Mouse (Mus musculus): ENCODE data around the gene Tcn2.
"Not testable (repeated sequence)": the region's sequence is repeated elsewhere in the genome, so short reads cannot be mapped to it uniquely, and the experiment has no call there.

Tcn2 gene

DNA sequence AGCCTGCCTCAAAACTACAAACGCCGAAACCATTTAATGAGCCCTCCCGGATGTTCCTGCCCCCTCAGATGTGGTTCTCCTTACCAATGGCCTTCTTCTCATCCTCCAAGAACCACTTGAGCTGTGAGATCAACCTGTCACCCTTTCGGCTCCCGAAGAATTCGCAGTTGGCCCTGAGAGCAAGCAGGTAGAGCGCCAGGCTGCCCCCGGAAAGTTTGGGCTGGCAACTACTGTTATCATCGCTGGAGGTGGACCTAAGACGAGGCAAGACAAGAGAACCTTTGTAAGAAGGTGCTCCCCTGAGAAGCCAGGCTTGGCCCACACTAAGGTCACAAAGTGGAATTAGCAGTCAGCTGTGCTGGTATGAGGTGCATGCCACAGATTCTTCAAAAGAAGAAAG lies 6.0 kb downstream of the Tcn2 start:
- DNase-seq: no peak

DNA sequence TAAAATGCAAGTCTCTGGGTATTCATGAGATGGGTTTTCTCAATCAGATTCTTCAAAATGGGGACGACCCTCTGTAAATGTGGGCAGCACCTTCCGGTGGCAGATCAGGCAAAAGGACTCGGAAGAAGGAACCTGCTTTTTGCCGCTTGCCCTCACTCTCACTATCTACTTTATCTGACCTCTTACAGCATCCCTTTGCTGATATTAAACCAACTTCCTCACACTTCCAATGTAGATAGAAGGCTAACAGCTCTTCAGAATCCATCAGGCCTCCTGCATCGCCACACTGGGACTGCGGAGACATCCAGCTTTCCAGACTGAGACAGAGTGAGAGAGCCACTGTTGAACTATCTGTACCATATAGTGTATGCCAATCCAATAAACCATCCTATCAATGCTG lies 9.2 kb downstream of the Tcn2 start:
- no peak for DNase-seq

DNA sequence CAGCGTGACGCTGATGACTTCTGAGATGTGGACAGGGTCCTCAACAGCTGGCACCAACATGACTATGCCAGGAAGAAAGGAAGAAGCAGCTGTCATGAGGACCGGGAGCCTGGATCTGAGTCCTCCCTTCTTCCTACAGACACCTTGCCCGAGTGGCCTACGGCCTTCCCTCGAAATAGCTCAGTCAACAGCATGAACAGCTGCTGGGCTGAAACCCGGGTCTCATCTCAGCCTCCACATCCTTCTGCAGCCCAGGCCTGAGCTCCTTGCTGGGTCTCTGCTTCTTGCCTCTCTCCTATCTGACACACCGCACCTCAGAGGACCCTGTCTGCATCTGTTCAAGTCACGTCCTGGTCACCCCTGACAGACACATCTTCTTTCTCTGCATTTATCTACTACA lies 9.8 kb downstream of the Tcn2 start:
- no peak for DNase-seq

DNA sequence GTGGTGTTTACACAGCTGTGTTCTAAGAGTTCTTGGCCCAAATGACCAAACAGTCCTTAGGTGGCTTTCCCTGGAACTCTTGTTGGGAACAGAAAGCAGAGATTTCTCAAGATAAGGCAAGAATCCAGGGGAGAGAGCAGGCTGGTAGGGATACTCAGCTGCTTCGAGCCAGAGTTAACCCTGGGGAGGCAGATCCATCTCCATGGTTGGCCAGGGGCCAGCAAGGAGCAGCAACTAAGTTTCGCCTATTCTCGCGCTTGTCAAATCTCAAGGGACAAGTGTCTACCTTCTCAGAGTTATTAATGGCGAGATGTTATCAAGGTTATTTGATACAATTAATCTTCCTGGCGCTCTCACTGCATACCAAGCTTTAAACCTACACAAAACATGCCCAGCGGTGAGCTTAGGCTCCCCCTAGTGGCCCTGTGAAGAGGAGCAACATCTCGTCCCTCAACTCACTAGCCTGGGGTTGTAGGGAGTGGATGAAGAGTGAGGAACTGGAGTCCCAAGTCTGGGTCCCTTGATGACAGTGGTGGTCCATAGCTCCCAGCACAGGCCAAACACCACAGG lies 10.6 kb downstream of the Tcn2 start:
- peak; percentile 65 for DNase-seq

DNA sequence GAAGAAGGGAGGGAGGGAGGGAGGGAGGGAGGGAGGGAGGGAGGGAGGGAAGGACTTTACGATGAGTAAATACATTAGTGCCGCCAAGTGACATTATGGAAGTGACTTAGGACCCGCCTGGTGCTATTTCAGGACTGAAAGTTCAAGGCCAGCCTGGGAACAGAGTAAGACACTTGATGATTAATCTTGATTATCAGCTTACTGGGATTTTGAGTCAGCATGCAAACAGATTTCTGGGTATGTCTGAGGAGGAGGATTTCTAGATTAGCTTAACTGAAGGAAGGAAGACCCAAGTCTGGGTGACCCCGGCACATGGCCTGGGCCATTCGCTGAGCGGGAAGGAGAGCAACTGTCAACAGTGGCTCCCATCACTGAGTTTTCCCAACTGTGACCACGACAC lies 11.5 kb downstream of the Tcn2 start:
- DNase-seq: no peak

DNA sequence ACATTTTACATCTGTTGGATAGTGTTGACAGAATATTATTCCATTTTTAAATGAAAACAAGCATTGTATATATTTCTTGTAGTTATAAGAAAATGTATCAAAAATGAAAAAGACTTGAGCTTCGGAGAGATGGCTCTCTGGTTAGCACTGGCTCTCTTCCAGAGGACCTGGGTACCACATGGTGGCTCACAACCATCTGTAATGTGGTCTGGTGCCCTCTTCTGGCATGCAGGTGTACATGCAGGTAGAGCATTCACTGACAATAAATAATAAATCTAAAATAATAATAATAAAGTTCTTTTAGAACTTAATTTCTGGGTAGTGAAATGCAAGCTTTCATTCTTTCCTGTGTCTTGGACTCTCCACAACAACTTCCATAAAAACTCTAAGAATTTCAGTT lies 13.2 kb downstream of the Tcn2 start:
- DNase-seq: peak; percentile 52

DNA sequence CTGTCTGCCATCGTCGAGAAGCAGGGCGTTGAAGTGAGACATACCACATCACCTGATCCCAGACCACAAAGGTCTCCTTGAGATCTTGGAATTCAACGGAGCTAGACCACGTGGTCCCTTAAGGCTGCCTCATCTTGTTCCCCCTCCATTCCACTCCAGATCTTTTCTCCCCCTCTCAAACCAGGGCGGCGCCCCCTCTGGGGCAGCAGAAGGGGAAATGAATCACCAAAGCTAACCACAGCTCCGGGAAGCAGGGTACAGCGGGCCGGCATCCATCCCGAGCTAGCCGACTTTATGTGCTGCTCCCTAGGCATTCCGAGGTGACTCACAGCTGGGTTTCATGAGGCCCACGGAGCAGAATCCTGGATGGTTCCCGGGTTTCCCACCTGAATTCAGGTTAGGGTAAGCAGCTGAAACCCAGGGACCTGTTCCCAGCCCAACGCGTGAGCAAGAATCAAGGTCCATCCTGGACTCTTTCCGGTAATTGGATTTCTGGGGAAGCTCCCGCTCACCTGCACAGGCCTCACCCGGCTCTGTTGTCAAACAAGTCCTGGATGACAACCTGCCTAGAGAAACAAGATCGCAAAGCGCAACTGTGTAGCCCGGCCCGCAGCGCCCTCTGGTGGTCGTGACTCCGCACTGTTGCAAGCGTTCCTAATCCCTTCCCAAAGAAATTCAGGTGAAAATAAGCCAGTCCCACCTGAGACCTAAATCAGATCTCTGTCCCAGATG lies 17.7 kb downstream of the Tcn2 start, which contains the start of gene Slc35e4:
TSS of gene Slc35e4 (minus strand) at position 556 of the 732 bp plus-strand sequence.
- peak; percentile 88 for DNase-seq

DNA sequence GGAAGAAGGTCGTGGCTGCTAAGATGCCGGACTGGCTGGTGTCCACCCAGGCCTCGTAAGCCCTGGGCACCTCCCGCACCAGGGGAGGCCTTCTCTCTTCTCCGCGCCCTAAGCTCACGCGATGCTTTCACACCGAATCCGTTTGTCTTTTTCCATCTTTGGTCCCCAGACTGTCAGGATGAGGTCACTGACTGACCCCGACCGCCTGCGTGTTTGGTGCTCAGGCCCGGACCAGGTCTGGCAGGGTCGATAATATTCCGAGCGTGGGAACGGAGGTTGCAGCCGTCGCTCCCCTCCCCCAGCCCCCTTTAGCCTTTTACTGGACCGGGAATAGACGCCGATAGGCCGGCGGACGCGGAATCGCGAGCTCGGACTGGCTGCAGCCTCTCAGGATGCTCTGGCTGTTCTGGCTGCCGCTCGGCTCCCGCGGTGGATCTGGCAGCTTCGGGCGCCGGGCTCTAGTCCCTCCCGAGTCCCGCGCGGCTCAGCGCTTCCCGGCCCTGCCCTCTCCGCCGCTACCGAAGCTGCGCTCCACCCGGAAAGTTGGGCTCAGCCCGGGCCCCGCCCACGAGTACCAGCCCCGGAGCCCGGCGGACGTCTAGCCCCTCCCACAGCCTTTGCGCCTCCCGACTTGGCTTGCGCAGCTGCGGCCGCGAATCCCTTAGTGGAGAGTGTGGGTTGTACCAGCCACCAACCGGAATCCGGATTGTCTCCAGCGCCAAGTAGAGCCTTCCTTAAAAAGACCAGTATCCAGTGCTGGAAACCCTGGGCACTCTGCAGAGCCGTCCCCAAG lies 18.4 kb downstream of the Tcn2 start:
- DNase-seq: peak; percentile 96

DNA sequence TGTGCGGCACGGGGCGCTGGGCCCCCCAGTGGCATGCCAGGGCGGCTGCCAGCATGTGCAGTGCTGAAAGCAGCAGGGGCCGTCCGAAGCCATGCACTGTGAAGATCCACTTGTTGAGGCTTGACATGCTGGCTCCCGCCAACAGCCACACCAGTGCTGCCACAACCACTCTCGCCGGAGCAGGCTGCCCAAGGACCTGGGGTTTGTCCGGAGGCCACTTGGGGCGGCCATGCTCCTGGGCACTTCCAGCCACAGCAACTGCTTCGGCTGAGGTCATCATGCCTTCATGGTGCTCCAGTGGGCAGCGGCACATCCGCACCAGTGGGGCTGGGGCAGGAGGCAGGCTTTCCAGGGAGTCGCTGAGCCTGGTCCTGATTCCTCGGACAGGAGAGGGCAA lies 19.1 kb downstream of the Tcn2 start:
- peak; percentile 41 for DNase-seq

DNA sequence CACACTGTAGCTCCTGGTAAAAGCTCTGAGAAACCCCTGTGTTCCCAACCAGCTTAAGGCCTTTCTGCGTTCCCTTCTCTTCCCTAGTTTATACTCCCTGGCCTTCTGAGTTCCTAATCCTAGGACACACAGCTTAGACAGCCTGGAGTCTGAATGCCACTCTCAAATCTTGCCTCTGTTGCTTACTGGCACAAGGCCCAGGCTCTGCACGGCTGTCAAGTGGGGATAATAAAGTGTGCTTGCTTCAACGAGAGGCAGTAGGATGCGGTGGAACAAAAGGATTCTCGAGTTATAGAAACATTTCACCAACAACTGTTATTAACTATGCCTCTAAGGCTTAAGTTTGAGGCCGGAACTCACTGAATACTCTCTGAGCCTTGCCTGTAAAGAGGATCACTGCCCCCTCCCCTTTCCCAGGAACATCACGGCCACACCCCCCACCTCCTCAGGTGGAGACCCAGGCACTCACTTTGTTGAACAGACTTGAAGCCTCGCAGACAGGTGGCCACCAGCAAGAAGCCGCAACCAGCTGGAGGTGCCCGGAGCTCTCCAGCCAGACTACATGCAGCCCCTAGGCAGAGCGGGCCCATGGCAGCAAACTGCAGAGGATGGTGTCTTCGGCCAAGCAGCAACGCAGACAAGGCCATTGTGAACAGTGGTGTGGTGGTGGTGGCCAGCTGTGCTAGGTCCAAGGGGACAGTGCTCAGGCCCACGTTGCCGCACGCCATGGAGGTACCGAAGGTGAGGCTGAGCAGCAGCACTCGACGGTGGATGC lies 19.7 kb downstream of the Tcn2 start:
- peak; percentile 50 for DNase-seq

DNA sequence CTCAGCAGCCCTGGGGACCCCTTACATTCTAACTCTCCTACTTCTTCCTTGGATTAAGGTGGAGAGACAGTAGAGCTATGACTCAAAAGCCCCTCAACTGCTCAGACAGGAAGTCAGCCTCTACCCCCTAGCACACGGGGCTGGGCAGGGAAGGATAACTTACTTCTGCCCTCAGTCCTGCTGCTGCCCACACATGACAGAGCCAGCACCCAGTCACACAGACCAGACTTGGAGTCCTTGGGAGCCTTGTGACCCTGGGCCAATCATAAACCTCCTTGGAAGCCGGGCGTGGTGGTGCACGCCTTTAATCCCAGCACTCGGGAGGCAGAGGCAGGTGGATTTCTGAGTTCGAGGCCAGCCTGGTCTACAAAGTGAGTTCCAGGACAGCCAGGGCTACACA lies 20.5 kb downstream of the Tcn2 start:
- not testable (repeated sequence) for DNase-seq

DNA sequence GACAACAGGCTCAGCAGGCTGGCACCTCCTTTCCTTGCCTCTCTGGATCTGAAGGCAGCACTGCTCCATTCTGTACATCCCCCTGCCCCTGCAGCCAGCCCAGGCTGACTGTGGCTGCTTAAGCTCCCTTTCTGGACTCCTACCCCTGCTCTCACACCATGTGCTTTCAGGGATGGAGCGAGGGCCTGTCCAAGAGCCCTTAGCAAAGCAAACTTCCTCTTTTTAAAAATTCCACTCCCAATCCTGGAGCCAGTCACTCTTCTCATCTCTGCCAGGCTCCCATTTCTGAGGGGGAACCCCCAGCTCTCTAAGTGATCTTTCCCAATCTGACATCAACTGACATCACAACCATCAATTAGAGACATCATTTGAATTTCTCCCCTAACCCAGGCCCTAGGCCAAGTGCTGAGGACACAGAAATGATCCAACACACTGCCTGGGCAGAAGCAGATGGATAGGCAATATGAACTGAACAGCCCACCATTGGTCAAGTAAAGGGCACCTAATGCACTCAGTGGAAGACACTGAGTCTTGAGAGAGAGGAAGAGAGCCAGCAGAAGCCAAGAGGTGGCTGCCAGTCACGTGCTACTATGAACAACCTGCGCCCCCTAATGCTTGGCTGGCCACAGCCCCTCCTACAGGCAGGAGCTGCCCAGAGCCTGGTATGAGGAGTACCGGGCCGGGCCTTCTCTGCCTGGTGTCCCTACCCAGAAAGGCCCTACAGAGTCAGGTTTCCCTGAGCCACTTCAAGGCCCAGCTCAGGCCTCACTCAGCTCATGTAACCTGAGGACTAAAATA lies 21.2 kb downstream of the Tcn2 start:
- peak; percentile 51 for DNase-seq

DNA sequence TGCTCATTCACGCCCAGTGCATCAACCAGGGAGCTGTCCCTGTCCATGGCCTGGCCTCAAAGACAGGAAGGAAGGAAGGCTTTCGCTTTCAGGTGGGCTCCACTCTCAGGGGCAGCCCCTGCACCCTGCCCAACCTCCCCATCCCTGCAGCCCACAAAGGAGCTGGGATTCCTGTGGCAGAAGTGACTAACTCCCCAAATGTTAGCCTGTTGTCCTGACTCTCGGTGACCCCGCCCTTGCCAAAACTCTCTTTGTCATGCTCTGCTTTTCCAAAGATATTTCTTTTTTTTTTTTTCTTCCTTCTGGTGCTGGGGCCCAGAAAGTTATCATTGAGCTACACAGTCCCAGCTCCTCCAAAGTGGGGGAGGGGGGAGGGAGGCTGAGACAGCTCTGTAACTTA lies 22.7 kb downstream of the Tcn2 start:
- DNase-seq: no peak

DNA sequence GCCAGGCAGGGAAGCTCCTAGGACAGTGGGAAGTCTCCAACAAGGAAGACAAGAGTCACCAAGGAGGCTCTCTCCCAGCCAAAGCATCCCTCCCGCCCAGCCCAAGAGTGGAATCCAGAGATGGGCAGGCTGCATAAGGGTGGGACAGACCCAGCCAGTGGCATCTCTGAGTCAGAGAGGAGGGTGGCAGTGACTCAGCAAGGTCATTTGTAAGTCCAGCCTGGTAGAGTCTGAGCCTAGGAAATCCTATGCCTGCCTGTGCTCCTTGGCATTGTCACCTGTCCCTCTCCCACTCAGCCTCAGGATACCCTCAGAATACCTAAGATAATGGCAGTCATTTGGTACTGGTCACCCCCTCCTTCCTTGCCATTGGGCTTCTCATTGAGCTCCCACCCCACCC lies 26.5 kb downstream of the Tcn2 start:
- no peak for DNase-seq

DNA sequence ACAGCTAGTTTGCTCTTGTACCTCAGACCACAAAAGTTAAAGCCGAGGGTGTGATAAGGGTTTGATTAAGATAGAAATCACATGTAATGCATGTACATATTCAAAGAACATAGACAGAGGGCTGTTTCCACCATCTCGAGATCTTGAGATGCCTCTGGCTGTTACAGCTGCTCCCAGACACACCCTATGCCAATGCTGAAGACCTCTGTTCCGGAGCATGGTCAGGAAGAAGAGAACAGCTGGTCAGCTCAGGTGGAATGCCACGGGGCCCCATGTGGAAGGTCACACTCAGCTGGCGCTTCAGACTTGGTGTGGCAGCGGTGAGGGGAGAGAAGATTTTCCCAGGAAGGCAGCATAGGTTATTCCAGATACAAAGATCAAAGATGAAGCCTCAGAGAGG lies 27.3 kb downstream of the Tcn2 start:
- no peak for DNase-seq

DNA sequence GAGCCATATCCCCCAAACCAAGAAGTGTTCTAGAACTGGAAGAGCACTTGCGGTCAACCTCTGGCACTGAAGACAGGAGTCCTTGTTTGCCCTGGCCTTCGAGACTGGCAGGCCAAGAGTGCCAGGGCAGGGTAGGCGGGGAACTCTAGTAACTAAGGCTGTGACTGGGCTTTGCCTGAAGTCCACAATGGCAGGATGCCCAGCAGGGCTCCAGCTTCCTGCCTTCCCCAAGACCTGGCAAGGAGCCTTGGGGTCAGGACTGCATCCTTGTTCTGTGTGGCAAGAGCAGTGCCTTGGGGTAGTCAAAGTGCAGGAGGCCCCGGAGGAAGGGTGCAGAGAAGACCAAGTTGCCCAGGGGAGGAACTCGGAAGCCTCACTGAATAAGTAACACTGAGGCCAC lies 28.9 kb downstream of the Tcn2 start:
- peak; percentile 96 for DNase-seq

DNA sequence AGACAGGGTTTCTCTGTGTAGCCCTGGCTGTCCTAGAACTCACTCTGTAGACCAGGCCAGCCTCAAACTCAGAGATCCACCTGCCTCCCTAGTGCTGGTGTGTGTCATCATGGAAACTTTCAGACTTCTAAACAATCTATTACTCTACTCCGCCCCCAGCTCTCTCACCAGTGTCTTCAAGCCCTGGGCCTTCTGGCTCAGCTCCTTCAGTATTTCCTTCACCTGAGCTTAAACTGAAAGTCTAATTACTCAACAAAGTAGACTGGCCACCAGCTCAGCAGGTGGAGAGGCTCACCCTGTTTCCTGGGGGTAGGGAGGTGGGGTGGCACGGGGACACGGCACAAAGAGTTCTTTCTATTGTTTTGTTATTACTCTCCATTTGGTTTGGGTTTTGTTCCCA lies 29.4 kb downstream of the Tcn2 start:
- peak; percentile 41 for DNase-seq

DNA sequence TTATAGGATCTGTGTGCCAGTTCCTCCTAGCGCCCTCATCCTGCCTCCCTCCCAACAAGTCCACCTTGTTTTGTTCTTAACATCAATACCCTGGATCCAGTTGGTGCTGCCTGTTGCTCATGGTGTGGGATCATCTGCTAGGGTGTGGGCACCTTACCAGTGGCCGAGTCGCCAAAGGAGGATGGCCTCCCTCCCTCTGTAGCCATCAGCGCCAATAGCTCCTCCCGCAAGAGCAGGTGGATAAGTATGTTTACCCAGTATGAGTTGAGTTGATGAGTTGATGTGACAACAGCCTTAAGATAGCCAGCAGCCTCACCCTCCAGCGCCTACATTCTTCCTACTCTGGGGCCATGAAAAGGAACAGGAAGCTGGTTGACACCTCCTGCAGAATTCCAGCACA lies 31.7 kb downstream of the Tcn2 start:
- no peak for DNase-seq

DNA sequence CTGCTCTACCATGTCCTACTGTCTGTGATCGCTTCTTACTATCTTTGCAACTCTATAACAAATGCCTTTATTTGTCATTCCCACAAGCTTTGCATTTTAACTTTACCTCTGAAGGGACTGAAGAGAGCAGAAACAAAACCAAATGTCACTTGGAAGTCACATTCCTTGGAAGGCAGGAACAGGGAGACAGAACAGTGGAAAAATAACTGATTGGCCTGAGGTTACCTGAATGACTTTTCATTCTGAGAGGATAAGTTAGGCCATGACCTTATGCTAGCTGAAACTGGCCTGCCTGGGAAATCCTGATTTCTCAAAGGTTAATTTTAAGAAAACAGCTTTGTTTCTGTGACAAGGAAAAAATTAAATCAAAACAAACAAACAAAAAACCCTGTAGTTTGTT lies 36.0 kb downstream of the Tcn2 start:
- no peak for DNase-seq

DNA sequence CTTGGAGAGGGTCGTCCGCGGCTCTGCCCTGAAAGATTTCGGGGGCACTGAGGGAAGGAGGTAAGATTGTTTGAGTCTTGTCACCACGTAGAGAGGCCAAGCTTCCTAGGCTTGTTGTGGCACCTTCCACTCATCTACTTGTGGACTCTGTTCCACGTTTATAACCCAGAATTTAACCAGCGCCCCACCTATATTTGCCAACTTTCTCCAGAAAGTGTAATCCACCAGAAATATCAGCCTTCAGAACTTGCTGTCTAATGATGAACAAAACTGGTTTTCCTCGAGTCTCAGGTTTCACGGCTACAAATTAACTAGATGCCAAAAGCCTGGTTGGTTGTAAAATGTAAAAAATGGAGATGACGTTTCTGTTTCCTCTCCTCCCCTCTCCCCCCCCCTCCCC lies 36.5 kb downstream of the Tcn2 start:
- peak; percentile 12 for DNase-seq

DNA sequence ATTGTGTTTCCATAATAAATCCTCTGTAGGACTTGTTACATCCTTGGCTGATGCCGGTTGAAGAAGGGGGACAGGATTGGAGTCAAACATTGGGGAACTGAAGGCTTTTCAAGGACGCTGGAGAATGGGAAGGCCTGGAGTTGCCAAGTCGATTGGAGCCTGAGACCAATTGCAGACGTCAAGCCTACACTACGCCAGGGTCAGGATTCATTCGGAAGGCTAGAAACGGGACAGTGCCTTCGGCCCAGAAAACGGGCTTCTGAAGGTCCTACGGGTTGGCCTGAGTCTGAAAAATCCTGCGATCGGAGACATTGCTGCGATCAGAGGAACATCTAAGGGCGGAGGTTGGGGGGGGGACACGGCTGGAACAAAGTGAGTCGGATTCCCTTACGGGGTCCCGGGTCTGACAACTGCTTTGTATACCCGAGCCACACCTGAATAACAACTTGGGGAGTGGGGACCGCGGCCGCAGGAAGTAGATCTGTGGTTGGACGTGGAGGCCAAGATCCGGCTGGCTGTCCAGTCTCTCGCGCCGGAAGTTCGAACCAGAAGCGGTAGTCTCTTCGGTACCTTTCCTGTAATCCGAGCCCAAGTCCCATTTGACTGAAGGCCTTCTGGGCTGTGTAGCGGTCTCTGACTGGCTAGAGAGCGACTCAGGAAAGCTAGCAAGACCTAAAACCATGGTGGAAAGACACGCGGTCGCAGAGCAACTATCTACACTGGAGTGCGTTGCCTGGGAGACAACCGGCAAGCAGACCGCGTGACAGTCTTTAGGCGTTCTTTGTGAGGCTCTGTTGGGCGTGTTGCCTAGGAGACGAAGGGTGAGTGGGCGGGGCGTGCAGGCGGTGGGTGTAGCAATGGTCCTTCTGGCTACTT lies 37.3 kb downstream of the Tcn2 start, which contains the start of the genes 4921536K21Rik and Dusp18:
TSS of gene 4921536K21Rik (minus strand) at position 693 of the 876 bp plus-strand sequence.
TSS of gene Dusp18 (plus strand) at position 835 of the 876 bp plus-strand sequence.
- peak; percentile 97 for DNase-seq

Data from lung, postnatal 36 days (tissue).